Mouse (Mus musculus): ENCODE data around the gene Rrp12.

GRCm38 (mm10) chr19:41866707-41867106 is 29.3 kb downstream of the Rrp12 start:
- TF ChIP-seq POLR2A (IDR thresholded peaks at IDR 0.05; ENCODE audit: low read depth, low read length) (no peak), CTCF (conservative IDR thresholded peaks at IDR 0.05; ENCODE audit: insufficient read depth, insufficient read length, low read depth, low read length) (no peak)
